ENCODE assay signal across 11 mouse cellular contexts in the genomic region with DNA sequence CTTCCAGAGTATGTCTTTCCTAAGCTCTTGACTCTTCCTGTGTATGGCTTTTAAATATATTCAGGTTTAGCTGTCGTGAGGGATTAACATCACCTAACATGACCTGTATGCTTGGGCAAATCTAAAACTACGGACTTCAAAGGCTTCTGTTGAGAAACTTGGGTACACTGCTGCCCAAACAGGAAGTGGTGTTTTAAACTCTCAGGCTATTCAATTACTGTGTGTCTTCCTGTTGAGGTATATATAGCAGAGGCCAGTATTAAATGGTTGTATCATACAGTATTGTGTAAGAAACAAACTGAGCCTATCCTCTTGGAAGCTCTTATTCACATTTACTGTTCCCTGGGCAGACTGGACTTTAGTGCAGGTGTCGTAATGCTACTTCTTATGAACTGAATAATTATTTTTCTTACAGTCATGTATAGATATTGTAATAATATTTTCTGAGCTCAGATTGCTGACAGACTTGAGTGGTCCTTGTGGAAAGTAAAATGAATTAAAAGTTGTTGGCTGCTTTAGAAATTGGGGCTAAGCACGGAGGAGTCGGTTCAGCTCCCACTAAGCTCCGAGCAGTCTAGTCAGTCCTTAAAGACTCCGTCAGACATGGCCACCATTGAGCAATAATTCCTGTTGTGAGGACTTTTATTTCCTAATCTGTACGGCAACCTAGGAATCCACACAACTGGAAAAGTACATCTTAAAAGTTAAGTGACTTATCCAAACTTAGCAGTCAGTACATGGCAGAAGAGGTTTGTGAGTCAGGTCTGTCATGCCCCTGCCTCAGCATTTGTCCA. TPM values are rescaled to one million over a fixed set of nuclear protein-coding genes. Genes with fewer than 3 reads are reported as not detected.
A peak's percentile ranks its signal among the peaks of the same experiment; 100 is the strongest.
DNase-seq lines count a peak whose midpoint lies in the region; ATAC-seq and TF ChIP-seq lines count a peak whose summit lies in the region.
"Had no signal": no experiment of that assay in that cellular context is flagged by ENCODE, and none has a peak within 500 bp of the region (broad histone marks: within the 10 kb centered on the region; RNA-seq: fewer than 3 reads in every experiment).

No protein-coding gene starts in this region.

- no peak overlapping the region for H3K4me3 ChIP-seq in lung, embryonic 14.5 days (ENCODE audit: low read depth, low read length)
- H3K4me3 ChIP-seq: midbrain, embryonic 10.5 days; neural tube, embryonic 12.5 days had no signal

- peak; percentile 26; the same call in 1 of the 2 replicates for ATAC-seq in lung, embryonic 14.5 days (ENCODE audit: insufficient read depth)
- peak; percentile 74 for ATAC-seq in inflammation-experienced regulatory T-cells, adult 6 months
- peak; percentile 24; the same call in 1 of the 2 replicates for ATAC-seq in neutrophil, adult 5-6 weeks (ENCODE audit: extremely low read depth, insufficient number of reproducible peaks, low FRiP score, poor library complexity, severe bottlenecking)

- TF ChIP-seq CTCF in lung, embryonic 14.5 days (IDR thresholded peaks at IDR 0.05; ENCODE audit: low read depth): no peak

- H3K27me3 ChIP-seq in lung, embryonic 14.5 days (ENCODE audit: insufficient read depth, low read length): peaks cover 2% of the 10 kb centered on the region
- H3K27me3 ChIP-seq: neural tube, embryonic 12.5 days had no signal

- no peaks in the 10 kb centered on the region for H3K9me3 ChIP-seq in lung, embryonic 14.5 days (ENCODE audit: low read depth, low read length)
- H3K9me3 ChIP-seq: G1E; midbrain, embryonic 10.5 days; neural tube, embryonic 12.5 days had no signal

- H3K27ac ChIP-seq in lung, embryonic 14.5 days (ENCODE audit: low read depth): no peak overlapping the region
- H3K27ac ChIP-seq: midbrain, embryonic 10.5 days; neural tube, embryonic 12.5 days had no signal

- H3K9ac ChIP-seq in lung, embryonic 14.5 days: no peak overlapping the region
- H3K9ac ChIP-seq: neural tube, embryonic 12.5 days had no signal

- H3K4me2 ChIP-seq in lung, embryonic 14.5 days: no peak overlapping the region
- H3K4me2 ChIP-seq: neural tube, embryonic 12.5 days had no signal

- 66% methylated on average over 8 of the region's 8 CpGs for WGBS in lung, embryonic 14.5 days

- H3K36me3 ChIP-seq in lung, embryonic 14.5 days (ENCODE audit: insufficient read depth): no peaks in the 10 kb centered on the region
- H3K36me3 ChIP-seq: G1E; midbrain, embryonic 10.5 days; neural tube, embryonic 12.5 days had no signal

- DNase-seq in lung, embryonic 14.5 days: peak; percentile 49
- DNase-seq in lung, postnatal 14 days: no peak
- DNase-seq in T-cell, adult 2 months (ENCODE audit: low spot score): peak; percentile 27
- no peak for DNase-seq in neural tube, embryonic 10.5 days (ENCODE audit: extremely low spot score, low spot score)
- DNase-seq in right cerebral cortex, adult 18-20 months: no peak
- DNase-seq: cerebellum, postnatal 36 days had no signal

- no peaks in the 10 kb centered on the region for H3K4me1 ChIP-seq in lung, embryonic 14.5 days (ENCODE audit: insufficient read depth)
- H3K4me1 ChIP-seq: midbrain, embryonic 10.5 days; neural tube, embryonic 12.5 days had no signal

RNA-seq across cellular contexts. Expression of a gene that starts 7.0 kb away (rescaled TPM):
- polyA plus RNA-seq in lung, embryonic 14.5 days (2014; fragmentation: Nextera tagmentation; extraction: Ambion mirVana): 31.2 and 37.5 TPM in 2 replicates
- 10 to 100 TPM; 26.4 to 54.2 (median 46.2) TPM for polyA plus RNA-seq in inflammation-experienced regulatory T-cells, adult 6 months (2017; shearing (Covaris generic))
- 136 and 165 TPM in 2 replicates for total RNA-seq in neutrophil, adult 5-6 weeks (2017)

RNA-seq across cellular contexts. Expression of a gene that starts 54.1 kb away (rescaled TPM):
- polyA plus RNA-seq in lung, embryonic 14.5 days (2014; fragmentation: Nextera tagmentation; extraction: Ambion mirVana): 49.7 and 50.8 TPM in 2 replicates
- 100 to 1,000 TPM in 2 of 3 experiments, 10 to 100 TPM in 1; 75.8 to 116 (median 104) TPM for polyA plus RNA-seq in inflammation-experienced regulatory T-cells, adult 6 months (2017; shearing (Covaris generic))
- total RNA-seq in neutrophil, adult 5-6 weeks (2017): 128 and 147 TPM in 2 replicates

Comparison
In these comparisons a context has a peak if more than half of its experiments do, and no peak if none do; other contexts are left out.
1. DNase-seq: peak in lung, embryonic 14.5 days (single experiment) and T-cell, adult 2 months (single experiment); none in lung, postnatal 14 days (single experiment), neural tube, embryonic 10.5 days (single experiment) and right cerebral cortex, adult 18-20 months (single experiment).
2. ATAC-seq: peak in every context shown above with its lines; median percentile 74 in inflammation-experienced regulatory T-cells, adult 6 months; 26 in lung, embryonic 14.5 days; 24 in neutrophil, adult 5-6 weeks.